Mouse (Mus musculus): Measurements from ENCODE around the gene Akr1b10. TPM values are rescaled to one million over a fixed set of nuclear protein-coding genes. Genes with fewer than 3 reads are reported as not detected.
"Not testable (repeated sequence)": the region's sequence is repeated elsewhere in the genome, so short reads cannot be mapped to it uniquely, and the experiment has no call there.

Gene Akr1b10
- polyA plus RNA-seq, 1 experiment from 2014 or later = 14.2 TPM

- H3K4me2 ChIP-seq = no peak overlapping the region
- no peak overlapping the region for H3K27ac ChIP-seq (ENCODE audit: low read depth, low read length)
- H3K27me3 ChIP-seq (ENCODE audit: control insufficient read depth, insufficient read depth, low read length) = no peaks in the 10 kb centered on the region
- no peak overlapping the region for H3K4me3 ChIP-seq (ENCODE audit: low read depth, low read length)
- peaks cover 3% of the 10 kb centered on the region; the same call in 1 of the 2 replicates for H3K4me1 ChIP-seq (ENCODE audit: control insufficient read depth, insufficient read depth, low read length)
- 46% methylated on average over 14 of the region's 14 CpGs for WGBS
- H3K9me3 ChIP-seq (ENCODE audit: control insufficient read depth, low read length) = no peaks in the 10 kb centered on the region
- H3K36me3 ChIP-seq (ENCODE audit: control insufficient read depth, insufficient read depth, low read length) = no peaks in the 10 kb centered on the region
- H3K9ac ChIP-seq (ENCODE audit: low read length) = peak overlapping the region; percentile 24; the same call in 1 of the 2 replicates
- ATAC-seq (ENCODE audit: low FRiP score) (peak; percentile 83; the same call in 1 of the 2 replicates), DNase-seq (ENCODE audit: low spot score, missing footprints) (peak; percentile 95)
Measured at GRCm38 (mm10) chr6:34346096-34346898, 37.7 kb upstream of the Akr1b10 start.

GRCm38 (mm10) chr6:34350037-34350699 is 33.9 kb upstream of the Akr1b10 start:
- H3K4me3 ChIP-seq (ENCODE audit: low read depth, low read length) = no peak overlapping the region
- H3K4me1 ChIP-seq (ENCODE audit: control insufficient read depth, insufficient read depth, low read length) = peaks cover 8% of the 10 kb centered on the region; the same call in 1 of the 2 replicates
- no peaks in the 10 kb centered on the region for H3K36me3 ChIP-seq (ENCODE audit: control insufficient read depth, insufficient read depth, low read length)
- no peak overlapping the region for H3K27ac ChIP-seq (ENCODE audit: low read depth, low read length)
- H3K4me2 ChIP-seq = no peak overlapping the region
- H3K27me3 ChIP-seq (ENCODE audit: control insufficient read depth, insufficient read depth, low read length) = no peaks in the 10 kb centered on the region
- H3K9ac ChIP-seq (ENCODE audit: low read length) = no peak overlapping the region
- no peaks in the 10 kb centered on the region for H3K9me3 ChIP-seq (ENCODE audit: control insufficient read depth, low read length)
- DNase-seq (ENCODE audit: low spot score, missing footprints) (no peak), ATAC-seq (ENCODE audit: low FRiP score) (no peak)
- WGBS = 90% methylated on average over 12 of the region's 12 CpGs

DNA sequence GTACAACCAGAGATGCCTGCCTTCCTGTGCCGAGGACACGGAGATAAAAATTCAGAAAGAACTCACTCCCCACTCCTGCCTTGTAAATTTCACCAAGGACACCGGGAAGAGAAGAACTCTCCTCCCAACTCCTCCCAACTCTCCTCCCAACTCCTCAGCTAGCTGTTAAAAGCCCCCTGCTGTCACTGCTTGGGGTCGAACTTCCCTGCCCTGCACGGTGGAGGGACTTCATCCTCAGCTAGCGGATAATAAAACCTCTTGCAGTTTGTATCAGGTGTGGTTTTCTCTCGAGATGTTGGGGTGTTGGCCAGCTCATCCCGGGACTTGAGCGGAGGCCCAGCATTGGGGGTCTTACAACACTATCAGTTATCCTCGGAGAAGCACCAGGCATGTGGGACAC is 32.5 kb upstream of the Akr1b10 start:
- not testable (repeated sequence) for ATAC-seq (ENCODE audit: low FRiP score); H3K9ac ChIP-seq (ENCODE audit: low read length); H3K27ac ChIP-seq (ENCODE audit: low read depth, low read length); H3K9me3 ChIP-seq (ENCODE audit: control insufficient read depth, low read length); H3K36me3 ChIP-seq (ENCODE audit: control insufficient read depth, insufficient read depth, low read length); H3K4me2 ChIP-seq; H3K27me3 ChIP-seq (ENCODE audit: control insufficient read depth, insufficient read depth, low read length); H3K4me3 ChIP-seq (ENCODE audit: low read depth, low read length); H3K4me1 ChIP-seq (ENCODE audit: control insufficient read depth, insufficient read depth, low read length); DNase-seq (ENCODE audit: low spot score, missing footprints)
- 51% methylated on average over 10 of the region's 10 CpGs for WGBS

- no peak overlapping the region for H3K9ac ChIP-seq (ENCODE audit: low read length)
- peaks cover 8% of the 10 kb centered on the region; the same call in 1 of the 2 replicates for H3K4me1 ChIP-seq (ENCODE audit: control insufficient read depth, insufficient read depth, low read length)
- no peak overlapping the region for H3K4me3 ChIP-seq (ENCODE audit: low read depth, low read length)
- no peak overlapping the region for H3K27ac ChIP-seq (ENCODE audit: low read depth, low read length)
- H3K36me3 ChIP-seq (ENCODE audit: control insufficient read depth, insufficient read depth, low read length) = no peaks in the 10 kb centered on the region
- DNase-seq (ENCODE audit: low spot score, missing footprints) (no peak), ATAC-seq (ENCODE audit: low FRiP score) (no peak)
- 92% methylated on average over 3 of the region's 3 CpGs for WGBS
- no peaks in the 10 kb centered on the region for H3K27me3 ChIP-seq (ENCODE audit: control insufficient read depth, insufficient read depth, low read length)
- no peak overlapping the region for H3K4me2 ChIP-seq
- H3K9me3 ChIP-seq (ENCODE audit: control insufficient read depth, low read length) = no peaks in the 10 kb centered on the region
Measured at GRCm38 (mm10) chr6:34352401-34352800, 31.6 kb upstream of the Akr1b10 start.

DNA sequence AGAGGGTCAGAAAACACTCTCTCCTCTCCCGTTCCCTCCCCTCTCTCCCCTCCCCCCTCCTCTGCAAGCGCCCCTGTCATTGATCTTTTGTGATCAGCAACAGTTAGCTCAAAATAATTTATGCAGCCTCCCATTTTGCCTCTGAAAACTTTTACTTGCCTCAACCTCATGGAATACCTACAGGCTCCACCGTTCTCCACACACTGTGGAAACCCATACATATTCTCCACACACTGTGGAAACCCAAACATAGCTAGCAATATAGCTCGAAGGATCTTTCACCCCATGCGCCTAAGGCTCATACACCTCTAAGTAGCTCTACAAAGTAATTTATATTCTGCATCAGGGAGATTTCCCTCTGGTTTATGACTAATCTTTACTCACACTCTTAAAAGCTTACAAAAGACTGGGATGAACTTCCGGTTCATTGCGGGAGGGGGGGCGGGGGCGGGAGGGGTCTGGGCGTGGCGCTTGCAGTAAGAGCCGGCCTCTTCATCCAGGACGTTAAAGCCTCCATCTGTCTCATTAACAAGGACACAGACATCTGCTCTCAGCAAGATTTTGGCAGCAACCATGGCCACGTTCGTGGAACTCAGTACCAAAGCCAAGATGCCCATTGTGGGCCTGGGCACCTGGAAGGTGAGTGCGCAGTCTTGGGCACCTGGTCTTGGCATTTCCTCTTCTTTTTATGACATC is 30.2 kb upstream of the Akr1b10 start, which contains the start of gene Akr1b8:
Gene Akr1b8, plus strand, starts transcription at position 462 of the 696 bp plus-strand sequence.
- Histone ChIP-seq H3K27ac (ENCODE audit: low read depth, low read length) (no peak within 1 kb of the TSS), H3K9ac (ENCODE audit: low read length) (peak within 1 kb of the TSS; percentile 46), H3K4me1 (ENCODE audit: control insufficient read depth, insufficient read depth, low read length) (peaks cover 8% of the 10 kb centered on the region; the same call in 1 of the 2 replicates), H3K4me3 (ENCODE audit: low read depth, low read length) (peak within 1 kb of the TSS; percentile 24), H3K4me2 (peak within 1 kb of the TSS; percentile 50), H3K27me3 (ENCODE audit: control insufficient read depth, insufficient read depth, low read length) (no peaks in the 10 kb centered on the region), H3K9me3 (ENCODE audit: control insufficient read depth, low read length) (no peaks in the 10 kb centered on the region), H3K36me3 (ENCODE audit: control insufficient read depth, insufficient read depth, low read length) (no peaks in the 10 kb centered on the region)
- WGBS = 18% methylated on average over 16 of the region's 16 CpGs
- DNase-seq (ENCODE audit: low spot score, missing footprints) = peak; percentile 89
- ATAC-seq (ENCODE audit: low FRiP score) = peak; percentile 58

DNA sequence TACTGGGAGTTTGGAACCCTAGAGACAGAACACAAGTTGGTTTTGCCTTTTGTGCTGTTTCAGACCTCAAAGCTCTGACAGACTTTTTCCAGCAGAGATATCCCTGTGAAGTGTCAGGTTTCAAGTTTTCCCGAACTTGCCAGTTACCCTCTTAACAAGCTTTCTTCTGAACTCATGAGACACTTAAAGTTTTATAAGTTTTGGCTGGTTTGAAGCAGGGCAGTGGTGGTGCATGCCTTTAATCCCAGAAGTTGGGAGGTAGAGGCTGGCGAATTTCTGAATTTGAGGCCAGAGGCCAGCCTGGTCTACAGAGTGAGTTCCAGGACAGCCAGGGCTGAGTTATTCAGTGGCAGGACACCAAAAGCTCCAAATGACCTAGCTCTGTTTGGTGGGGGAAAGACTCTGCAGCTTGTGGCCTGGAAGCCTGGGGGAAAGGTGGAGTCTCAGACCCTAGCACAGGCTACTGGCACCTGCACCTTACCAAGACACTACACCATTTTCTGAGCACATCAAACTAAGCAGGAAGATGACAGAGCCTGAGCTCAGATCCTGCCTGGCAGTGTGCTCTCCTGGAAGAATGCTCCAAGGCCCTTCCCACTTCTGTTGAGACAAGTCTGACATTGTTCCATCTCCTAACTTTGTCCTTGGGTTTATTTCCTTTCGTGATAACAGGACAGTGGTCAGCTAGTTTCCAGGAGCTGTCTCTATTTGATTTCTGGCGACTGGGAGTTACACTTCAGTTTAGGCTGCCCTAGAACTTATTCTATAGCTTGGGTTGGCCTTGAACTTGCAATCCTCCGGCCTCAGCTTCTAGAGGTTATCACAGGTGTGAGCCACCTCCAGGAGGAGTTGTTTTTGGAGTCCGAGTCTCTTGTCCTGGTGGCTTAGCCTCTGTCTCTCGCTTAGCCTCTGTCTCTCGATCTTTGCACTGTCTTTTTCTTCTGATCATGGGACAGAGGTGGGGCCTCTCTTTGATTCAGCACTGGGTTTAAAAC is 29.4 kb upstream of the Akr1b10 start:
- peak overlapping the region; percentile 50 for H3K4me2 ChIP-seq
- no peak overlapping the region for H3K4me3 ChIP-seq (ENCODE audit: low read depth, low read length)
- DNase-seq (ENCODE audit: low spot score, missing footprints) (no peak), ATAC-seq (ENCODE audit: low FRiP score) (no peak)
- H3K27ac ChIP-seq (ENCODE audit: low read depth, low read length) = no peak overlapping the region
- H3K4me1 ChIP-seq (ENCODE audit: control insufficient read depth, insufficient read depth, low read length) = peaks cover 8% of the 10 kb centered on the region; the same call in 1 of the 2 replicates
- H3K9me3 ChIP-seq (ENCODE audit: control insufficient read depth, low read length) = no peaks in the 10 kb centered on the region
- 75% methylated on average over 8 of the region's 8 CpGs for WGBS
- no peaks in the 10 kb centered on the region for H3K36me3 ChIP-seq (ENCODE audit: control insufficient read depth, insufficient read depth, low read length)
- H3K9ac ChIP-seq (ENCODE audit: low read length) = no peak overlapping the region; the same call in 1 of the 2 replicates
- no peaks in the 10 kb centered on the region for H3K27me3 ChIP-seq (ENCODE audit: control insufficient read depth, insufficient read depth, low read length)

DNA sequence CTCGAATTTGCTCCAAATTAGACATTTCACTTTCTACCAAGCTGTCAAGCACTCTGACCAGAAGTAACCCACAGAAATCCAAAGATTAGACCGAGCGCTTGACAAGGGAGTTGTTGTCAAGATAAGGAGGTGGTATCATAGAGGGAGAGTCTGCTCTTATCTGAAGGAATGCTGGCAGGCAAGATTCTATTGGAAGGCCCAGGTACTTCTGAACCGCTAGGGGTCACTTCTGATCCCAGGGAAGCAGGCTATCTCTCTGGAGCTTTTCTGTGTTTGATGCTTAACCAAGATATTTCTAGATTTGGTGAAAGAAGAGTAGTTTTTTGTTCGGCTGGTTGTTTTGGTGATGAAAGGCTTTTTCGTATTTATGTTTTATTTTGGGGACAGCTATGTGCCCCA is 28.7 kb upstream of the Akr1b10 start:
- 76% methylated on average over 6 of the region's 6 CpGs for WGBS
- H3K4me1 ChIP-seq (ENCODE audit: control insufficient read depth, insufficient read depth, low read length) = peaks cover 8% of the 10 kb centered on the region; the same call in 1 of the 2 replicates
- H3K9ac ChIP-seq (ENCODE audit: low read length) = no peak overlapping the region
- no peak overlapping the region for H3K27ac ChIP-seq (ENCODE audit: low read depth, low read length)
- ATAC-seq (ENCODE audit: low FRiP score) = no peak
- H3K27me3 ChIP-seq (ENCODE audit: control insufficient read depth, insufficient read depth, low read length) = no peaks in the 10 kb centered on the region
- H3K9me3 ChIP-seq (ENCODE audit: control insufficient read depth, low read length) = no peaks in the 10 kb centered on the region
- H3K36me3 ChIP-seq (ENCODE audit: control insufficient read depth, insufficient read depth, low read length) = no peaks in the 10 kb centered on the region
- no peak overlapping the region for H3K4me2 ChIP-seq
- H3K4me3 ChIP-seq (ENCODE audit: low read depth, low read length) = no peak overlapping the region
- DNase-seq (ENCODE audit: low spot score, missing footprints) = no peak

DNA sequence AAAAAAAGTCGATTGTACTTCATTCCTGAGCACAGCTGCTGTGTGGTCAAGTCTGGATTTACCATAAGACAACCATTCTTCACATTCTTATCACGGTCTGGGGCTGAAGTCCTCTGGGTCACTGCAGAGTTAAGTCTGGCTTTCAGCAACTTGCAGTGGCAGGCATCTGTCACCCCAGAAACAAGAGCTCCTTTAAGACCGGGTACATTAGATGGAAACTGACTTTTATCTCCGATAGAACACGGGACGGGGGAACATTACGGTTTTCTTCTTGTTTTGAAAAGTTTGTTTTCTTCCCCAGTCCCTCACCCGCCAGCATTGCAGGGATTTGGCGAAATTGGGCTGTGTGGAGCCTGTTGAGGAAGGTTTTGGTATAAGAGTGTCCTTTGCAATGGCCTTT is 28.2 kb upstream of the Akr1b10 start:
- Histone ChIP-seq H3K9me3 (ENCODE audit: control insufficient read depth, low read length) (no peaks in the 10 kb centered on the region), H3K27me3 (ENCODE audit: control insufficient read depth, insufficient read depth, low read length) (no peaks in the 10 kb centered on the region), H3K36me3 (ENCODE audit: control insufficient read depth, insufficient read depth, low read length) (no peaks in the 10 kb centered on the region), H3K4me3 (ENCODE audit: low read depth, low read length) (no peak overlapping the region), H3K4me2 (no peak overlapping the region), H3K4me1 (ENCODE audit: control insufficient read depth, insufficient read depth, low read length) (peaks cover 8% of the 10 kb centered on the region; the same call in 1 of the 2 replicates), H3K27ac (ENCODE audit: low read depth, low read length) (no peak overlapping the region), H3K9ac (ENCODE audit: low read length) (no peak overlapping the region)
- ATAC-seq (ENCODE audit: low FRiP score) = no peak
- 86% methylated on average over 9 of the region's 9 CpGs for WGBS
- DNase-seq (ENCODE audit: low spot score, missing footprints) = no peak
